Mouse (Mus musculus) telencephalon, adult 2 months (tissue): Measurements from ENCODE around the gene Thoc3.
"Not testable (repeated sequence)": the region's sequence is repeated elsewhere in the genome, so short reads cannot be mapped to it uniquely, and the experiment has no call there.

Experiments
- DNase-seq: peaks from one replicate; pipeline ENCODE4 v3.0.0-alpha.2; 2011; ENCODE audit warnings: low read depth, low spot score

Thoc3 gene

GRCm38 (mm10) chr13:54468098-54469011, at the start of gene Thoc3:
Gene Thoc3, minus strand, starts transcription at chr13:54468849.
- peak; percentile 84 for DNase-seq

GRCm38 (mm10) chr13:54505920-54506319, 37.3 kb upstream of the Thoc3 start:
- DNase-seq: peak; percentile 68

DNA sequence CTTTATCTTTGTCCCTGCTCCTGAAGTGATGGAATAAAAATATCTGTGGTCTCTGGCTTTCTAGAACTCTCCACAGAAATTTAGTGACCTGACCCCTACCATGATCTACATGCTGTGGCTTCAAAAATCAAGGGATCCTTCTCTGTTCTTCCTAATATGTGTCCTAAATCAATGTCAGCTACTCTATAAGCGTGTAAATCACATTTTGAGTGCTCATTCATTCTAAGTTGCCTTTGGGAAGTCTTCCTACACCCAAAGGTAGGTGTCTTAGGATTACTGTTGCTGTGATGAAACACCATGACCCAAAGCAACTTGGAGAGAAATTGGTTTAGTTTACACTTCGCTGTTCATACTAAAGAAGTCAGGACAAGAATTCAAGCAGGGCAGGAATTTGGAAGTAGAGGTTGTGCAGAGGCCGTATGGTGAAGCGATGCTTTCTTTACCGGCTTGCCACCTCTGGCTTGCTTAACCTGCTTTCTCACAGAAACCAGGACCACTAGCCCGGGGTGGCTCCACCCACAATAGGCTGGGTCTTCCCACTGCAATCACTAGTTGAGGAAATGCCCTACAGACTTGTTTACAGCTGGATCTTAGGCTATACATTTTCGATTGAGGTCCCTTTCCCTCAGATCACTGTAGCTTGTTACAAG, 36.1 kb upstream of the Thoc3 start:
- DNase-seq: no peak

- DNase-seq: peak; percentile 18
Measured at GRCm38 (mm10) chr13:54503604-54504521, 35.2 kb upstream of the Thoc3 start, which contains the start of gene Simc1. Gene Simc1, plus strand, starts transcription at chr13:54503779.

GRCm38 (mm10) chr13:54503278-54503603, 34.6 kb upstream of the Thoc3 start:
- DNase-seq: no peak

- no peak for DNase-seq
Measured at GRCm38 (mm10) chr13:54501957-54502690, 33.5 kb upstream of the Thoc3 start.

DNA sequence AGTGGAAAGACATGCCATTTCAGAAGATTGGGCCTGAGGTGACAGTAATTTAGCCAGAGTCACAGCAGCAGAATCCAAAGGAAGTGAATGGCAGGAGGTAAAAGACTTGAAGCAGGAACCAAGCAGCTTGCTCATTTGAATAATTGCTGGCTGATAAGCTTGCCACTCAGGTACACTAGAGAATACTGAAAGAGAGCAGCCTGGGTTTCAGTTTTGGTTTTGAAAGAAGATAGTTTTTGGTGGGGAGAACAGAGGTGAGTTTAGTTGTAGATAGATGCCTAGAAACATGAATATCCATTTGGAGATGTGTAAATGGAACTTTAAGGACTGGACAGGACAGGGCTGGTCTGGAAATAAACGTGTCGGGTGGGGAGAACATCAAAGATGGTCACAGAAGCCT, 32.7 kb upstream of the Thoc3 start:
- DNase-seq: no peak

DNA sequence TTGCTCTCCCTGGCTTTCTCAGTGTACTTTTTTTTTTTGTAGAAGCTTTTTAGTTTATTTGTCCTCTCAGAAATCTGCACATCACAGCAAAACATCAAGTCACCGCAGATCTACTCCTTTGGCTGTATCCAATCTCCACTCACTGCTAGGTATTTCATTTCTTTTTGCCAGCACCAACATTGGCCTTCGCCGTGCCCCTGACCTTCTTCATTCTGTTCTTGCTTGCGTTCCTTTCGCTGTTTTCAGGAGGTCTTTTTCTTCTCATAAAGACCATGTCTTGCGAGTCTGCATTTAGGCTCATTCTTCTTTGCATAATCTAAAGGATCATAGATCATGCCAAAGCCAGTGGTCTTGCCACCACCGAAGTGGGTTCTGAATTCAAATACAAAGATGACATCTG, 30.9 kb upstream of the Thoc3 start:
- not testable (repeated sequence) for DNase-seq

DNA sequence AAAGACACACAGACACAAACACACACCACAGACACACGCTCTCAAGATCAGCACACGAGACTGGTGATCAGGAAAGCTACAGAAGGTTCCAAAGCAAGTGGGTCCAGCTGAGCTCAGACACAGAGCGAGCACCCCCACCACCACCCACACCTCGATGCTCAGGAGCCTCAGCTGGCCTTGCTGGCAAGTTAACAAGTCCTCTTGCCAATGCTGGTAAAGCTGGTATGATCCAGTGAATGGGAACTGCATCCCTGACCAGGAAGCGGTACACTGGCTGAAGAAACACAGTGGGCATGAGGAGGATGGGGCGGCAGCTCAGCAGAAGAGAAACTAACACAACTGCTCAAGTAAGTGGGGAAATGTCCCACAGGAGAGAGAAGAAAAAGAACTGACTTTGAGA, 22.7 kb upstream of the Thoc3 start:
- no peak for DNase-seq

DNA sequence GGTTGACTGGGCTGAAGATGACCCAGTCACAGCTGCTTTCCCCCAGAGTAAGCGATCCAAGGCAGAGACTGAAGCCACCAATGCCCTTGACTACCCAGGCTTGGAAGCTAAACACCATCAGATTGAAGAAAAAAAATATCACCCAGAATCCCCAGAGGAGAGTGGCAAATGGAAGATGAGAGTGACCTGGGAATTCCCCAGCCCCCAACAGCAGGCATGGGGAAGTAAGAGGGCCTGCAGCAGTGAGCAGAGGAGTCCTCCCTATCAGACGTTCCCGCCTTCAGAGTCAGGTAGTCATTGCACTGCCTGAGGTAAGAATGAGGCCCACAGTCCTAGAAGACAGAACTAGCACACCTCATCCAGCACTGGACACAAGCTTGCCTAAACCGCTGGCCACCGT, 21.8 kb upstream of the Thoc3 start:
- DNase-seq: no peak

- DNase-seq: no peak
Measured at GRCm38 (mm10) chr13:54481498-54481897, 12.8 kb upstream of the Thoc3 start.

DNA sequence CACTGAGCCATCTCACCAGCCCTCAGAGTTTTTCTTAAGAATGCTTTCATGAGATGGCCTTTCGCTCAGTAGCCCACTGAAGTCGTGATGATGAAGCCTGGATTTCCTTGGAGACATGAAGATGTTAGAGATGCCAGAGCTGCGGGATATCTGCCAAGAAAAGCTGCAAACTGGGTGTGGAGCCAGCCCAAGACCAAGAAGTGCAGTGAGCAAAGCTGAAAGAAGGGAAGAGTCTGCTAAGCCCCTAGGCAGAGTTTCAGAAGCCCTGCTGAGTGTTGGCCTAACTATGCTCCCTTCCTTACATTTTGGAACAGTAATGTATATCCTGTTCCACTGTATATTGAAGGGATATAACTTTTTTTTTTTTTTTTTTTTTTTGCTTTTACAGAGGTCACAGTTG, 10.6 kb upstream of the Thoc3 start:
- no peak for DNase-seq

DNA sequence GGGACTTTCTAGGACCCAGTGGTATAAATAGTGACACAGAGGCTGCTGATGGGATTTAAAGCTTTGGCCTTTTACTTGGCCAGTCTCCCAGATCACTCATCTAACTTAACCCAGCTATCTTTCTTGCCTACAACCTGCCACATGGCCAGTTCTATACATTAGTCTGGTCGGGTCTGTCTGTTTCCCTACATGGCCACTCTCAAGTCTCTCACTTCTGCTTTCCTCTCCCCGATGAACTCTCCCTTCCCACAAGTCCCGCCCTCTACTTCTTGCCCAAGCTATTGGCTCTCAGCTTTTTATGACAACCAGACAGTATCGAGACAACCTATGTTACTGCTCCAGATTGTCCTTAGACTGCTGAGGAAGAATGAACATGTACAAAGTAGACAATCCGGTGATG, 7.1 kb upstream of the Thoc3 start:
- DNase-seq: no peak

GRCm38 (mm10) chr13:54474996-54475395, 6.3 kb upstream of the Thoc3 start:
- DNase-seq: no peak

DNA sequence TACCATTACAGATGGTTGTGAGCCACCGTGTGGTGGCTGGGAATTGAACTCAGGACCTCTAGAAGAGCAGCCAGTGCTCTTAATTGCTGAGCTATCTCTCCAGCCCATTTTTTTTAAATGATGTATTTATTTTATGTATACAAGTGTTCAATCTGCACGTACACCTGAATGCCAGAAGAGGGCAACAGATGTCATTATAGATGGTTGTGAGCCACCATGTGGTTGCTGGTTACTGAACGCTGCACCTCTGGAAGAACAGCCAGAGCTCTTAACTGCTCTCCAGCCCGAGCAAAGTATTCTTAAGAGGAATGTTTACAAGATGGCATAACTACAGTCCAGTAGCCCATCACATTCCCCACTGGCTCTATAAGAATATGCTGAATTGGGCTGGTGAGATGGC, 3.3 kb upstream of the Thoc3 start:
- no peak for DNase-seq

DNA sequence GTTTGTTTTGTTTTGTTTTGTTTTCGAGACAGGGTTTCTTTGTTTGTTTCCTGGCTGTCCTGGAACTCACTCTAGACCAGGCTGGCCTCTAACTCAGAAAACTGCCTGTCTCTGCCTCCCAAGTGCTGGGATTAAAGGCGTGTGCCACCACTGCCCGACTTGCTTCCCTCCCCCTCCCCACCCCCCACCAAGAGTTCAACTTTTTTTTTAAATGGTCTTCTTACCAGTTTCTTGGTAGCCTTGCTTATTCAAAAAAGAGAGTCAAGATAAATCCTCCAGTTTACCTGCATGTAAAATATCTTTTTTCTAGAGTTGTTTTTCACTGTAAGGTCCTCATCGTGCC, 334 bp upstream of the Thoc3 start:
- no peak for DNase-seq

- no peak for DNase-seq
Measured at GRCm38 (mm10) chr13:54459282-54459681, 9.4 kb downstream of the Thoc3 start.

GRCm38 (mm10) chr13:54457062-54457461, 11.6 kb downstream of the Thoc3 start:
- DNase-seq: no peak

- peak; percentile 45 for DNase-seq
Measured at GRCm38 (mm10) chr13:54447496-54448224, 21.0 kb downstream of the Thoc3 start.

DNA sequence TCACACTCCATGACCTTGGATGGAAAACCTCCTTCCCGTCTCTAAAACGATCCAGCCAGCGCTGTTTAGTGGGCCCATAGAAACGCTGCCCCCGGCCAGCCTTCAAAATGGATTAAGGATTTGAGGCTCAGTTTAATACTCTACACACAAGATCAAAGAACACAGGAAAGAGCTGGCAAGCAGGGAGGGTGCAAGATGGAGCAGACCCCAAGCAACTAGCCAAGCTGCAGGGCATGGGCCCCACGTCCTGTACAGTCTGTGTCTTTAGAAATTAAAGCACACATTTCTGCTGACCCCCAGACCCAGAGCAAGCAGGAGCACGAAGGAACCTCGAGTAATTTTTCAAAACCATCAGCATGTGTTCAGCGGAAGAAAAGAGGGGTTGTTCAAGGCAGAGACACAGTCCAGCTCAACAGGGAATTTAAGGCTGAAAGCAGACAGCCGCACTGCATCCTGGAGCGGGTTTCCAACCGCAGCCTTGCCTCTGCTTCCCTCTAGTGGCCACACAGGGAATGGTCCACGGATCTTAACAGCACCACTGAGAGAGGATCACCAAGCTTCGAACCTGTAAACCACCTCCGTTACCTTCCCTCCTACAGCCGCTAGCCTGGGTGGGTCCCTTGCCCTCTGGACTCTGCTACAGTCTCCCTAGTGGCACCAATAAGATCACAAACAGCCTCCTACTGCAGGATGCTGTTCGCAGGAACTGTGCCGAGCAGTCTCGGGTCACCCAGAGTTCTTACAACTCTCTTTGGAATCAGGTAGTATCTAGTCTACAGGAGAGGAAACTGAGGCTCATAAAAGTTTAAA, 21.8 kb downstream of the Thoc3 start:
- peak; percentile 43 for DNase-seq
